Mouse (Mus musculus) testis, adult 2 months (tissue): Measurements from ENCODE around the gene Timp2. TPM values are rescaled to one million over a fixed set of nuclear protein-coding genes. Genes with fewer than 3 reads are reported as not detected.

ENCODE experiments used
- H3K27ac ChIP-seq: fragments of 200-500 bp; 2 replicates; pipeline ENCODE4 v1.5.1; 2012; ENCODE audit warnings: low read depth, low read length; ENCODE audit not compliant: control insufficient read depth, insufficient read depth
- H3K27me3 ChIP-seq: fragments of 200-500 bp; 2 replicates; pipeline ENCODE4 v1.6.1; 2012; ENCODE audit warnings: mild to moderate bottlenecking, low read length, moderate library complexity; ENCODE audit not compliant: control insufficient read depth, insufficient read depth
- H3K36me3 ChIP-seq: fragments of 200-500 bp; 2 replicates; pipeline ENCODE4 v1.6.1; 2012; ENCODE audit warnings: mild to moderate bottlenecking, low read length; ENCODE audit not compliant: control insufficient read depth, insufficient read depth
- H3K4me1 ChIP-seq: fragments of 200-500 bp; 2 replicates; pipeline ENCODE4 v1.6.1; 2012; ENCODE audit warnings: low read length; ENCODE audit not compliant: control insufficient read depth, insufficient read depth
- H3K4me3 ChIP-seq: fragments of 200-500 bp; 2 replicates; pipeline ENCODE4 v1.5.1; 2012; ENCODE audit warnings: low read depth, mild to moderate bottlenecking, low read length, moderate library complexity, mixed read lengths; ENCODE audit not compliant: control insufficient read depth
- CTCF ChIP-seq: fragments of 200-500 bp; IDR thresholded peaks from 2 replicates; pipeline ENCODE4 v1.5.1; 2012; ENCODE audit warnings: low read depth, mild to moderate bottlenecking, inconsistent platforms, low read length, moderate library complexity; ENCODE audit not compliant: control insufficient read depth, insufficient read depth, insufficient replicate concordance
- POLR2A ChIP-seq: fragments of 200-500 bp; IDR thresholded peaks from 2 replicates; pipeline ENCODE4 v1.6.1; 2012; ENCODE audit warnings: low read depth, mild to moderate bottlenecking, inconsistent platforms, low read length, moderate library complexity; ENCODE audit not compliant: control insufficient read depth
- polyA plus RNA-seq: library from polyadenylated mRNA; depleted of rRNA; stranded (reverse); fragments of >200 nt; gene quantifications from 2 replicates; pipeline ENCODE4 v1.2.3, GENCODE M21; 2012

The Timp2 gene
- polyA plus RNA-seq, 1 experiment, result 94.1 TPM

- H3K4me1 ChIP-seq, result peaks cover 15% of the 10 kb centered on the region
- TF ChIP-seq CTCF (no peak), POLR2A (no peak)
- H3K27me3 ChIP-seq, result no peaks in the 10 kb centered on the region
- no peak overlapping the region for H3K27ac ChIP-seq
- H3K4me3 ChIP-seq, result no peak overlapping the region
- no peaks in the 10 kb centered on the region for H3K36me3 ChIP-seq
Observed at GRCm38 (mm10) chr11:118330777-118331176, 24.8 kb downstream of the Timp2 start.

DNA sequence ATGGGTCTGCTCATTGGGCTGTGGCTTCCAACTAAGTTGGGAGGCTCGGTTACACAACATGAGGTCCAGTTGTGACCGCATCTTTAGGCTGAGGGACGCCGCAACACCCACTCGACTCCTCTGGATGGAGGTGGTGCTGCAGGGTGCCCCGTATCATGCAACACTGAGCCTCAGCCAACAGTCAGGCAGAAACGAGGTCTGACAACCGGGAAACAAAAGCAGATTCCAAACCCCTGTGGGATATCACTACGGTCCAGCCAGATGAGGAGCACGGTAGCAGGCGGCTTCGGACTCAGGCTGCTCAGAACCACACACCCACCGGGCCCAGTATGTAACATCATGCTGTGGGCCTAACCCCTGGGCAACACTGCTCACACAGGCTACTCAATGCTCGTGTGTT is 25.2 kb downstream of the Timp2 start:
- Histone ChIP-seq H3K27ac (no peak overlapping the region), H3K27me3 (no peaks in the 10 kb centered on the region), H3K36me3 (no peaks in the 10 kb centered on the region), H3K4me1 (peaks cover 15% of the 10 kb centered on the region), H3K4me3 (no peak overlapping the region)
- TF ChIP-seq POLR2A (0 out of 2 replicates have a peak, but pooled peaks have one; percentile 10), CTCF (no peak)

DNA sequence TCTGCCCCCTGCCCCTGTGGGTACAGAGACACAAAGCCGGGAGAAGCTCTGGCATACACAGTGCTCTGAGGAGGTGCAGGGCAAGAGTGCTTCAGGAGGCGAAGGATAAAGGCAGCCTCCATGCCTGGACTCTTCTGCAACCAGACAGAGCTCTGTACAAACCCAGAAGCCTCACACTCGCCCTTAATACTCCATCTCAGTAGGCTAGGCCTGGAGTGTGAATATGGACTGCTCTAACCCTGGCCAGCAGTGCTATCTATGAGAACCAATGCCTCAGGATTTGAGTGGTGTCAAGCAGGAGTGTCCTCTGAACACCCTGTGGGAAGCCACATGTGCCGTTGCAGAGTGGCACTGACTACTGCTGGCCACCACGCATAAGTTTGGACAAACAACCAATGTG is 26.6 kb downstream of the Timp2 start:
- Histone ChIP-seq H3K4me3 (no peak overlapping the region), H3K27ac (no peak overlapping the region), H3K27me3 (no peaks in the 10 kb centered on the region), H3K36me3 (no peaks in the 10 kb centered on the region), H3K4me1 (peaks cover 22% of the 10 kb centered on the region)
- no peak for TF ChIP-seq CTCF
- TF ChIP-seq POLR2A, result no peak

- Histone ChIP-seq H3K27me3 (no peaks in the 10 kb centered on the region), H3K27ac (0 out of 2 replicates have a peak overlapping the region, but pooled peaks have one; percentile 5), H3K4me3 (no peak overlapping the region), H3K36me3 (no peaks in the 10 kb centered on the region), H3K4me1 (peaks cover 26% of the 10 kb centered on the region)
- TF ChIP-seq CTCF (no peak; the same call in 1 of the 2 replicates), POLR2A (no peak)
Observed at GRCm38 (mm10) chr11:118328511-118328910, 27.0 kb downstream of the Timp2 start.

- TF ChIP-seq CTCF (no peak), POLR2A (no peak; the same call in 1 of the 2 replicates)
- H3K36me3 ChIP-seq, result no peaks in the 10 kb centered on the region
- H3K27ac ChIP-seq, result peak overlapping the region; percentile 73
- peaks cover 29% of the 10 kb centered on the region for H3K4me1 ChIP-seq
- H3K4me3 ChIP-seq, result no peak overlapping the region
- H3K27me3 ChIP-seq, result no peaks in the 10 kb centered on the region
Observed at GRCm38 (mm10) chr11:118326991-118327971, 28.3 kb downstream of the Timp2 start.

GRCm38 (mm10) chr11:118326491-118326890 is 29.0 kb downstream of the Timp2 start:
- Histone ChIP-seq H3K4me1 (peaks cover 34% of the 10 kb centered on the region), H3K27me3 (no peaks in the 10 kb centered on the region), H3K4me3 (no peak overlapping the region), H3K27ac (peak overlapping the region; percentile 62), H3K36me3 (no peaks in the 10 kb centered on the region)
- TF ChIP-seq CTCF (no peak), POLR2A (no peak)

GRCm38 (mm10) chr11:118324541-118324940 is 31.0 kb downstream of the Timp2 start:
- Histone ChIP-seq H3K36me3 (no peaks in the 10 kb centered on the region), H3K27me3 (no peaks in the 10 kb centered on the region), H3K4me3 (no peak overlapping the region), H3K27ac (no peak overlapping the region; the same call in 1 of the 2 replicates), H3K4me1 (peaks cover 30% of the 10 kb centered on the region)
- TF ChIP-seq POLR2A (no peak), CTCF (no peak)
